Mouse (Mus musculus) limb, embryonic 13.5 days (tissue): ENCODE data around the gene Eps8l1. TPM values are rescaled to one million over a fixed set of nuclear protein-coding genes. Genes with fewer than 3 reads are reported as not detected.

Source experiments
- ATAC-seq: fragments of 200-750 bp; cut with Nextera tagmentation; 2 replicates; pipeline ENCODE4 v1.8.0; 2017; ENCODE audit warnings: low read depth, moderate number of reproducible peaks, moderate TSS enrichment; ENCODE audit not compliant: low FRiP score
- H3K27ac ChIP-seq: fragments of 300-500 bp; sonication (generic); 2 replicates; pipeline ENCODE4 v1.5.1; 2015; ENCODE audit warnings: inconsistent platforms, mild to moderate bottlenecking, moderate library complexity
- H3K27me3 ChIP-seq: fragments of 300-500 bp; sonication (generic); 2 replicates; pipeline ENCODE4 v1.6.1; 2015; ENCODE audit warnings: mild to moderate bottlenecking, inconsistent platforms
- H3K36me3 ChIP-seq: fragments of 300-500 bp; sonication (generic); 2 replicates; pipeline ENCODE4 v1.6.1; 2015; ENCODE audit warnings: inconsistent platforms, mild to moderate bottlenecking, moderate library complexity
- H3K4me1 ChIP-seq: fragments of 300-500 bp; sonication (generic); 2 replicates; pipeline ENCODE4 v1.6.1; 2015; ENCODE audit warnings: inconsistent platforms
- H3K4me2 ChIP-seq: fragments of 300-500 bp; sonication (generic); replicated peaks from 2 replicates; pipeline ENCODE4 v1.6.1; 2015; ENCODE audit warnings: inconsistent platforms, mild to moderate bottlenecking, moderate library complexity
- H3K4me3 ChIP-seq: fragments of 300-500 bp; sonication (generic); 2 replicates; pipeline ENCODE4 v1.5.1; 2015; ENCODE audit warnings: moderate library complexity, mild to moderate bottlenecking, inconsistent platforms
- H3K9ac ChIP-seq: fragments of 300-500 bp; sonication (generic); 2 replicates; pipeline ENCODE4 v1.6.1; 2015; ENCODE audit warnings: mild to moderate bottlenecking, inconsistent platforms
- H3K9me3 ChIP-seq: fragments of 300-500 bp; sonication (generic); 2 replicates; pipeline ENCODE4 v1.6.1; 2016; ENCODE audit warnings: inconsistent platforms
- WGBS: fragments of 180-500 bp; shearing (Covaris S2); methylation state at CpG from one replicate; pipeline ENCODE4 v1.1.7; 2015; 5-methylcytosine and 5-hydroxymethylcytosine counted together
- polyA plus RNA-seq: library from polyadenylated mRNA; unstranded; fragments of >200 nt; fragmentation: Nextera tagmentation; extraction: Ambion mirVana; gene quantifications from 2 replicates; pipeline ENCODE4 v1.2.1, GENCODE M21; 2015

Eps8l1 gene
- polyA plus RNA-seq, 1 experiment from 2014 or later, result 6.3 TPM

DNA sequence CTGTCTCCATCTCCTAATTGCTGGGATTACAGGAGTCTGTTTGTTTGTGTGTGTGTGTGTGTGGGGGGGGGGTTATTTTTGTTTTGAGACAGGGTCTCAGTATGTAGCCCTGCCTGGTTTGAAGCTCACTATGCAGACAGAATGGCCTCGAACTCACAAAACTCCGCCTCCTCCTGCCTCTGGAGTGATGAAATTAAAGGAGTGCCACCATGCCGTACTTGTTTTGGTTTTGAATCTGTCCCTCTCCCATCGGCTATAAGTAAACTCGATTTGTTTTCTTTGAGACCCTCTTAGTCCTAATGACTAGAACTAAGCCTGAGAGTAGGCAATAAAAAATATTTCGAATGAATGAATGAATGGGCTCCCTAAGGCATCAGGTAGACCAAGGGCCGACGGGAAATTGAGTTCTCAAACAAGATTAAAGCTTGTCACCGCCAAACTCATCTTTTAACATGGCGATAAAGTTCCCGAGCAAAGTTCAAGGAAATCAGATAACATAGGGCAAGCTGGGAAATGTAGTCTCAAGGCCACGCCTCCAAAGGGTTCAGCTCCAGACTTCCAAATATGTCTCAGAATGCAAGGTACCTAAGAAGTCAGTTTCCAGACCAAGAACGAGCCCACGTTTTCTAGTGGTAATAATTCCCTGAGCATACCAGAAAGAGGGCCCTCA, 42.1 kb downstream of the Eps8l1 start:
- H3K9ac ChIP-seq, result no peak overlapping the region
- peaks cover 4% of the 10 kb centered on the region; the same call in 1 of the 2 replicates for H3K36me3 ChIP-seq
- no peaks in the 10 kb centered on the region for H3K9me3 ChIP-seq
- H3K4me2 ChIP-seq, result peak overlapping the region; percentile 91
- no peak overlapping the region for H3K27ac ChIP-seq
- peak overlapping the region; percentile 86 for H3K4me3 ChIP-seq
- H3K4me1 ChIP-seq, result peaks cover 34% of the 10 kb centered on the region
- 10% methylated on average over 14 of the region's 14 CpGs for WGBS
- H3K27me3 ChIP-seq, result no peaks in the 10 kb centered on the region
- 0 out of 2 replicates have a peak, but pooled peaks have one; percentile 7 for ATAC-seq

DNA sequence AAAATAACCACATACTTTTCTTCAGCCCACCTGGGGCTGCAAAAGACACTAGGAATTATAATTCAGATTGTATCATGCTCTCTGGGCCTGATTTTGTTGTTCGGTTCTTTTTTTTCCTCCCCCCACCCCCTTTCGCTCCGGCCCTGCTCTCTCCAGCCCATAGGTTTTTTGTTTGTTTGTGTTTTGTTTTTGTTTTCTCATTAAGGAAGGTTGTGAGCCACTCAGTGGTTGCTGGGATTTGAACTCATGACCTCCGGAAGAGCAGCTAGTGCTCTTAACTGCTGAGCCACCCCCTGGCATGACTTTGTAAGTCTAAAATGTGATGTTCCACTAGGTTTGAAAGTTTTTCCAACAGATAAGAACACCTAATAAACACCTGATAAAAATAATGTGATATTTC, 42.6 kb downstream of the Eps8l1 start:
- Histone ChIP-seq H3K4me3 (no peak overlapping the region), H3K27ac (no peak overlapping the region), H3K36me3 (no peaks in the 10 kb centered on the region), H3K27me3 (no peaks in the 10 kb centered on the region), H3K9me3 (no peaks in the 10 kb centered on the region), H3K9ac (no peak overlapping the region), H3K4me1 (peaks cover 28% of the 10 kb centered on the region), H3K4me2 (no peak overlapping the region)
- WGBS, result 78% methylated on average over 4 of the region's 4 CpGs
- ATAC-seq, result no peak

DNA sequence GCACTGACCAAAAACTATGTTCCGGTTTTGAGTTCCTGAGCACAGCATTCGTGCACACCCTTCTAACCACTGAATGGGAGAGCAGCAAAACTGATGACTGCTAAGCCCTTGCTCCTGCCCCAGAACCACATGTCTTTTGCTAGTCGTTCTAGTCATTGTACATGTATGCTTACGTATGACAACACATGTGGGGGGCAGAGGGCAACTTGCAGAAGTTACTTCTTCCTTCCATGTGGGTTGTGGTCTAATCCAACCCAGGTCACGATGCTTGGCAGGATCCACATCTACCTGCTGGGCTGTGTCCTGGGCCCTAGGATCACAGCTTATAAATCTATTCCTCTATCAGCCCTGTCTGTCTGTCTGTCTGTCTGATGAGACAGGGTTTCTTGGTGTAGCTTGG, 43.4 kb downstream of the Eps8l1 start:
- Histone ChIP-seq H3K4me2 (no peak overlapping the region), H3K27ac (no peak overlapping the region), H3K9ac (no peak overlapping the region), H3K9me3 (no peaks in the 10 kb centered on the region), H3K4me3 (no peak overlapping the region), H3K4me1 (peaks cover 21% of the 10 kb centered on the region), H3K27me3 (no peaks in the 10 kb centered on the region), H3K36me3 (no peaks in the 10 kb centered on the region)
- ATAC-seq, result no peak
- WGBS, result 82% methylated on average over 5 of the region's 5 CpGs

DNA sequence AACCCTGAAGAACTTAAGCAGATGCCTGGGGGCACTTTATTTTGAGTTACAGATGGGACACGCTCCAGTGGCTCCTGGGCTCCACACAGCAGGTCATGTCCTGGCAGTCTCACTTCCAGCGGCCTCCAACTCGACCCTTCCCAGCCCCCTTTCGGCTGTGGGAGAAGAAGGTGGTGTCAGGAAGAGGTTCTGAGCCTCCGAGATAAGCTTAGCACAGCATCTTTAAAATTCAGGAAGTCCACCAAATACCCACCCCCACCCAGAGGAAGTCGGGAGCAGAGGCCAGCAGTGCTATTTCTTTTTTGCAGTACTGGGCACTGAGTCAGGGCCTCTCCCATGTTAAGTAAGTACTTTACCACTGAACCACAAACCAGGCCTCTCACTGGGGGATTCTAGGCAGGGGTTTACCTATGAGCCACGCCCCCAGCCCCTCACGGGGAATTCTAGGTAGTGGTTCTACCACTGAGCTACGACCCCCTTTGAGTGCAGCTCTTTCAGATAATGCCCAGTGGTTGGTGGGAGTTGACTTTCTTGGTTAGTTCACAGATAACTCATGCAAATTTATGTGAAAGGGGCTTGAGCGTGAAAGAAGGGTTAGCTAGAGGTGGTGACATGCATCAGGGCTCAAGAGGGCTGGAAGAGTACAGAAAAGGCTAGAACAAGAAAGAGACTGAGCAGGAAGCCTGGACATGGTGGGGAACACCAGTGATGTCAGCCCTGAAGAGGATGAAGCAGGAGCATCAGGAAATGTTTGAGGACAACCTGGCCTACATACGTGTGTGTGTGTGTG, 44.4 kb downstream of the Eps8l1 start:
- Histone ChIP-seq H3K4me1 (peaks cover 16% of the 10 kb centered on the region), H3K9ac (no peak overlapping the region), H3K4me2 (no peak overlapping the region), H3K4me3 (no peak overlapping the region), H3K27me3 (no peaks in the 10 kb centered on the region), H3K36me3 (no peaks in the 10 kb centered on the region), H3K9me3 (no peaks in the 10 kb centered on the region), H3K27ac (no peak overlapping the region)
- WGBS, result 63% methylated on average over 11 of the region's 11 CpGs
- no peak for ATAC-seq

DNA sequence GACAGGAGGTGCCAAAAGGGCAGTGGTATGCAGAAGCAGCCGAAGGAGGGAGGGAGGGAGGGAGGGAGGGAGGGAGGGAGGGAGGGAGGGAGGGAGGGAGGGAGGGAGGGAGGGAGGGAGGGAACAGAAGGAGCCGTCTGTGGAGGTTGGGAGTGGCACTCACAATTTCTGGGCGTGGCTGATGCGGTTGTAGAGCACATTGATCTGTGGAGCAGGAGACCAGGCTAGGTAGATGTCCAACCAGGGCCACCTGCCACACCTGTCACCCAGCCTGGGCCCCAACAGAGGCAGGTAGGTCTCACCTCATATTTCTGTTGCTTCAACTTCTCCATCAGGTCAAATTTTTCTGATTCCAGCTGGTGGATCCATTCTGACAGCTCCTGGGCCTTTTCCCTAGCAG, 46.7 kb downstream of the Eps8l1 start:
- 43% methylated on average over 3 of the region's 4 CpGs for WGBS
- H3K27me3 ChIP-seq, result no peaks in the 10 kb centered on the region
- no peak overlapping the region for H3K4me3 ChIP-seq
- H3K4me2 ChIP-seq, result no peak overlapping the region
- no peak overlapping the region for H3K27ac ChIP-seq
- no peaks in the 10 kb centered on the region for H3K36me3 ChIP-seq
- no peak for ATAC-seq
- H3K9ac ChIP-seq, result no peak overlapping the region
- H3K9me3 ChIP-seq, result no peaks in the 10 kb centered on the region
- 0 out of 2 replicates have a peak, but pooled peaks cover 7% of the 10 kb centered on the region for H3K4me1 ChIP-seq

DNA sequence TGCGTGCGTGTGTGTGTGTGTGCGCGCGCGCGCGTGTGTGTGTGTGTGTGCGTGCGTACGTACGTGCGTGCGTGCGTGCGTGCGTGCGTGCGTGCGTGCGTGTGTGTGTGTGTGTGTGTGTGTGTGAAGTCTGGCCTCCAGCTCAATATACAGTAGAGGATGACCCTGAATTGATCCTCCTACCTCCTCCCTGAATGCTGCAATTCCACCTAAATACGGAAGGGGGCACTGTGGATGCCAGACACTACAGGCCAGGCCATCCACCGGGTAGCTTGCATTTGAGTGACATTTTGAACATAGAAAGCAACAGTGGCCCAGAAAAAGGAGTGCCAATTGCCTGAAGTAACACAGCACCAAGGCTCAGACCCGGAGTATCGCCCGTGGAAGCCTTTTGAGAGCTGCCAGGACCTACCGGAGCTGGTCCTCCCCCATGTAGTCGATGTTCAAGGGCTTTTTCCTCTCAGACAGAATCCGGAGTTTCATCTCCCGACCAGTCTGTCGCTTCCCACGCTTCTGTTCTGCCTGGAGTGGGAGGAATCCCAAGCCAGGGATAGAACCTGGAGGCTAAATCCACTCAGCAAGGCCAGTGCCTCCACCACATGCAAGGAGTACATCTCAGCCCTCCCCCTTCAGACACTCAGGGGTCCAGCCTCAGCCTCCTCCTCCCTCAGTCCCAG, 47.7 kb downstream of the Eps8l1 start:
- 0 out of 2 replicates have a peak, but pooled peaks cover 7% of the 10 kb centered on the region for H3K4me1 ChIP-seq
- H3K4me3 ChIP-seq, result no peak overlapping the region
- H3K27ac ChIP-seq, result no peak overlapping the region
- H3K36me3 ChIP-seq, result no peaks in the 10 kb centered on the region
- no peak overlapping the region for H3K4me2 ChIP-seq
- WGBS, result 75% methylated on average over 32 of the region's 32 CpGs
- no peak overlapping the region for H3K9ac ChIP-seq
- no peak for ATAC-seq
- H3K9me3 ChIP-seq, result no peaks in the 10 kb centered on the region
- no peaks in the 10 kb centered on the region for H3K27me3 ChIP-seq

DNA sequence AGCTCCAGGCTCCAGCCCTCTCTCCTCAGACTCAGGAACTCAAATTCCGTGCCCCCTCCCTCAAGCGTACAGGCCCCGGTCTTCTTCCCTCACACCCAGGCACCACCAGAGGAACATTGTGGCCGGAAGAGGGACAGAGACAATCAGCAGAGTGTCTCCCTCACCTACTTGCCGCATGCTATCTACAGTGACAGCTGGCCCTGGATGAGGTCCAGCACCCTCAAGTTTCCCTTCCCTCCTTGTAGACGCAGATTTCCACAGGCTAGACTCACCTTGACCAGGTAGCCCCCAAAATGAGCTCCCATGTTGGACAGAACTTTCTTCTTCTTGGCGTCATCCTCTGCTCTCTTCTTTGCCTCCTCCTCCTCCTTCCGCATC, 48.3 kb downstream of the Eps8l1 start:
- 0 out of 2 replicates have a peak, but pooled peaks cover 7% of the 10 kb centered on the region for H3K4me1 ChIP-seq
- ATAC-seq, result no peak
- 90% methylated on average over 8 of the region's 8 CpGs for WGBS
- no peaks in the 10 kb centered on the region for H3K27me3 ChIP-seq
- no peaks in the 10 kb centered on the region for H3K9me3 ChIP-seq
- H3K4me2 ChIP-seq, result no peak overlapping the region
- no peak overlapping the region for H3K9ac ChIP-seq
- no peaks in the 10 kb centered on the region for H3K36me3 ChIP-seq
- no peak overlapping the region for H3K4me3 ChIP-seq
- H3K27ac ChIP-seq, result no peak overlapping the region

DNA sequence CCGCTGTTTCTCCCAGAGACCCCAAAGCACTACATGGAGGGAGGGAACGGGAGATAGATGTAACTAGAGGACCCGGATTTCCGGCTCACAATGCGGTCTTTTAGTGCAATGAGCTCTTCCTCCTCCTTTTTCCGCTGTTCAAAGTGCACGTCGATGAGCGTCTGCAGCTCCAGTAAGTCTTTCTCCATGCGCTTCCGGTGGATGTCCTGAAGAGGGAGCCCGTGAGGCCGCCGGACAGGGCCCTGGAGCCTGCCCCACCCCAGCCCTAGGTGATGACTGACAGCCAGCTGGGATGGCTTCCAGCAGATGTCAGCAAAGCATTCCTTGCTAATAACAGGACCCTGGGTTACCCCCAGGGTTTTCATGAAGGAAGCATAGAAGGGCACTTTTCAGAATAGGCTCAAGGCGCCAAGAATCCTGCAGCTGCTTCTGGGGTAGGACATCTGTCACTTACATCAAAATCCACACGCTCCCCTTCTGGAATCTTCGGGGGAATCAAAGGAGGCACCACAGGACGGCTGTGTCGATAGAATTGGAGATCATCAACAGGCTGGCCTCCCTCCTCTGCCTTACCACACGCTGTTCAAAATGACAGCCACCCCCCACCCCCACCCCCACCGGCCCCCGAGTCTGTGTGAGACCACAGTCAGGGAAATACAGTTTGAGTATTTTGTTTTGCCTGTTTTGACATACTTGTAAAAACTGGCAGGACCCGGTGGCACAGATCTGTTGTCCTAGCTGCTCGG, 49.6 kb downstream of the Eps8l1 start:
- peak; percentile 77 for ATAC-seq
- no peak overlapping the region for H3K9ac ChIP-seq
- H3K27ac ChIP-seq, result peak overlapping the region; percentile 22; the same call in 1 of the 2 replicates
- no peaks in the 10 kb centered on the region for H3K36me3 ChIP-seq
- 13% methylated on average over 24 of the region's 24 CpGs for WGBS
- H3K27me3 ChIP-seq, result no peaks in the 10 kb centered on the region
- no peaks in the 10 kb centered on the region for H3K9me3 ChIP-seq
- peaks cover 17% of the 10 kb centered on the region; the same call in 1 of the 2 replicates for H3K4me1 ChIP-seq
- peak overlapping the region; percentile 38 for H3K4me2 ChIP-seq
- 0 out of 2 replicates have a peak overlapping the region, but pooled peaks have one; percentile 15 for H3K4me3 ChIP-seq

DNA sequence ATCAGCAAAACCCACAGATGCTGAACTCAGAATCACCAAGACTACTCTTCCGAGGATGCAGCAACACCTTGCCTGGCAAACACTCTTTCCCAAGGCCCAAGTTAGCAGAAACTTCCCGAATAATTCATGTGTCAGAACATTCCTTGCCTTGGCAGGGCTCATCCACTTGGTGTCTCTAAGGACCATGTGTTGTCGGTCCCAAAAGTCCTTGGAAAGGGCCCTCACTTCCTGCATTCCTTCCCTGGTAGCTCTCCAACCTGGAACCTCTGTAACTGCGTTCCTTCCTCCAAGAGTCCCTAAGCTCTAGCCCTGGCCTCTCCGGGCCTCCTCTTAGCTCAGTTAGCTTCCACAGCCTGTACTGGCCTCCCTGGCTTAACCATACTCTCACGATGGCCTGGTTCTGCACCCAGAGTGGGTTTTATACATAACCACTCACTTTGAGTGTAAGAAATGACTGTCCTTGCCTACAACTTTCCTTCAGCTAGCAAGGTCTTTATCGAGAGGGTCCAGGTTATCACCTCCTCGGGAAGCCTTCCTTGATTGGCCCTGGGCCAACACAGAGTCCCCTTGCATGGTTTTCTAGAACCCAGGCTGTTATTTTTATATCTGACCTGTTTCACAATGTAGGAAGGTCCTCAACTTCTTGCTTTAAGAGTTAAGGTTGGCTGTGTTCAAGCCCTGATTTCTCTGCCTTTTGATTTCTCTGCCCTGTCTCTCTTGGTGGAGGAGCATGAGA, 51.2 kb downstream of the Eps8l1 start:
- H3K4me2 ChIP-seq, result peak overlapping the region; percentile 16
- H3K9me3 ChIP-seq, result no peaks in the 10 kb centered on the region
- no peak overlapping the region for H3K4me3 ChIP-seq
- H3K36me3 ChIP-seq, result no peaks in the 10 kb centered on the region
- no peak overlapping the region for H3K27ac ChIP-seq
- H3K9ac ChIP-seq, result no peak overlapping the region
- H3K4me1 ChIP-seq, result peaks cover 24% of the 10 kb centered on the region
- H3K27me3 ChIP-seq, result no peaks in the 10 kb centered on the region
- 77% methylated on average over 8 of the region's 8 CpGs for WGBS
- ATAC-seq, result no peak

DNA sequence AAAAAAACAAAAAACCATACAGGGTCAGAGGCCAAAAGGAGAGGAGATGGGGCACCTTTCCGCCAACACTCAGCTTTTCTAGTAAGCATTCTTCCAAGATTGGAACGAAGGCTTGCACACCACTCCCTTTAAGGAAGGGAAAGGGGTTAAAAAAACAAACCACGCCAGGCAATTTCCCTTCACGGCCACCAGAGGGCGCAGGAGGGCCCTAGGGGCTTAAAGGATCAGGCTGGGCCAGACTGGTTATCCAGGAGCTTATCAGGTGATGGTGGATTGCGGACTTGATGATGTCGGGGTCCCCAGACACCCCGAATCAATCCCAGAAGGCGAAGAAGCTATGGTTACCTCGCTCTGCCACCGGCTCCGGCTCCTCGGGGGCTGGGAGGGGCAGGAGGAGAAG, 52.8 kb downstream of the Eps8l1 start:
- Histone ChIP-seq H3K27me3 (no peaks in the 10 kb centered on the region), H3K27ac (peak overlapping the region; percentile 63; the same call in 1 of the 2 replicates), H3K36me3 (no peaks in the 10 kb centered on the region), H3K9me3 (no peaks in the 10 kb centered on the region), H3K4me2 (peak overlapping the region; percentile 31; the same call in 1 of the 2 replicates), H3K4me1 (peaks cover 24% of the 10 kb centered on the region), H3K4me3 (peak overlapping the region; percentile 25), H3K9ac (no peak overlapping the region)
- 29% methylated on average over 13 of the region's 13 CpGs for WGBS
- no peak for ATAC-seq
